Mouse (Mus musculus) cortical plate, adult 2 months (tissue): Measurements from ENCODE around the gene Pip4k2b.

Experiments
- CTCF ChIP-seq: fragments of 200-500 bp; IDR thresholded peaks from 2 replicates; pipeline ENCODE4 v1.5.1; 2011; ENCODE audit warnings: mild to moderate bottlenecking, control low read depth, low read length; ENCODE audit not compliant: insufficient read depth; ENCODE audit errors: extremely low read depth
- POLR2A ChIP-seq: fragments of 200-500 bp; IDR thresholded peaks from 2 replicates; pipeline ENCODE4 v1.6.1; 2011; ENCODE audit warnings: mild to moderate bottlenecking, low read length, control low read depth; ENCODE audit not compliant: insufficient read depth; ENCODE audit errors: extremely low read depth

- TF ChIP-seq CTCF: no peak
- TF ChIP-seq POLR2A: no peak
These were observed 10.8 kb downstream of the Pip4k2b start for GRCm38 (mm10) chr11:97733689-97734088.
